ENCODE assay signal across 19 mouse cellular contexts in genomic region chr5:102105919-102106318, GRCm38 (mm10). TPM values are rescaled to one million over a fixed set of nuclear protein-coding genes. Genes with fewer than 3 reads are reported as not detected.
DNase-seq lines count a peak whose midpoint lies in the region; ATAC-seq and TF ChIP-seq lines count a peak whose summit lies in the region.
"Had no signal": no experiment of that assay in that cellular context is flagged by ENCODE, and none has a peak within 500 bp of the region (broad histone marks: within the 10 kb centered on the region; RNA-seq: fewer than 3 reads in every experiment).

No protein-coding gene starts in this region.

- WGBS in midbrain, embryonic 11.5 days = 75% methylated on average over 3 of the region's 3 CpGs
- WGBS in midbrain, embryonic 15.5 days = 57% methylated on average over 3 of the region's 3 CpGs

- H3K4me3 ChIP-seq in midbrain, embryonic 11.5 days (ENCODE audit: low read depth, low read length) = no peak overlapping the region
- H3K4me3 ChIP-seq in midbrain, embryonic 15.5 days = no peak overlapping the region
- H3K4me3 ChIP-seq: embryonic facial prominence, embryonic 10.5 days; forebrain, embryonic 13.5 days; heart, adult 2 months; heart, embryonic 15.5 days; hindbrain, embryonic 10.5 days had no signal

- no peak for TF ChIP-seq POLR2A in brain, embryonic 14.5 days (IDR thresholded peaks at IDR 0.05; ENCODE audit: borderline replicate concordance, extremely low read depth, insufficient read depth, insufficient read length, poor library complexity, severe bottlenecking)

- no peak overlapping the region for H3K4me2 ChIP-seq in midbrain, embryonic 11.5 days
- H3K4me2 ChIP-seq in midbrain, embryonic 15.5 days = no peak overlapping the region
- H3K4me2 ChIP-seq: forebrain, embryonic 13.5 days; heart, embryonic 11.5 days; heart, embryonic 15.5 days; hindbrain, embryonic 14.5 days had no signal

- TF ChIP-seq CTCF in brain, embryonic 14.5 days (IDR thresholded peaks at IDR 0.05; ENCODE audit: borderline replicate concordance, extremely low read depth, insufficient read depth, insufficient read length) = no peak

- no peaks in the 10 kb centered on the region for H3K36me3 ChIP-seq in midbrain, embryonic 11.5 days (ENCODE audit: control insufficient read depth, insufficient read depth, low read length)
- H3K36me3 ChIP-seq in midbrain, embryonic 15.5 days (replicated peaks) = no peaks in the 10 kb centered on the region
- H3K36me3 ChIP-seq: embryonic facial prominence, embryonic 10.5 days; heart, embryonic 15.5 days; hindbrain, embryonic 10.5 days had no signal

- ATAC-seq in midbrain, embryonic 11.5 days (ENCODE audit: low FRiP score) = no peak
- ATAC-seq in midbrain, embryonic 15.5 days (replicated peaks) = no peak
- ATAC-seq: forebrain, embryonic 13.5 days; forebrain, postnatal 0 days; intestine, embryonic 16.5 days had no signal

- H3K9me3 ChIP-seq in midbrain, embryonic 11.5 days (ENCODE audit: control insufficient read depth, low read length) = no peaks in the 10 kb centered on the region
- no peaks in the 10 kb centered on the region for H3K9me3 ChIP-seq in midbrain, embryonic 15.5 days
- H3K9me3 ChIP-seq: embryonic facial prominence, embryonic 10.5 days; forebrain, embryonic 13.5 days; heart, embryonic 15.5 days; hindbrain, embryonic 10.5 days had no signal

- peak; percentile 52 for DNase-seq in cerebellum, adult 11-12 months
- DNase-seq in cerebellum, adult 11 months = no peak
- DNase-seq in midbrain, embryonic 11.5 days (ENCODE audit: low spot score, missing footprints) = peak; percentile 21
- peak; percentile 38 for DNase-seq in brain, embryonic 14.5 days (ENCODE audit: low read depth)
- DNase-seq in retina, postnatal 1 day = peak; percentile 28
- DNase-seq in heart, postnatal 4 days = no peak
- DNase-seq: adrenal gland, postnatal 14 days; forebrain, postnatal 0 days; gastrocnemius, postnatal 14 days; heart, adult 2 months; heart, postnatal 14 days had no signal

- no peaks in the 10 kb centered on the region for H3K27me3 ChIP-seq in midbrain, embryonic 11.5 days (ENCODE audit: control insufficient read depth, insufficient read depth, low read length)
- H3K27me3 ChIP-seq in midbrain, embryonic 15.5 days (replicated peaks) = no peaks in the 10 kb centered on the region
- H3K27me3 ChIP-seq: forebrain, embryonic 13.5 days; heart, embryonic 15.5 days had no signal

- H3K27ac ChIP-seq in midbrain, embryonic 11.5 days (ENCODE audit: low read depth, low read length) = no peak overlapping the region
- H3K27ac ChIP-seq in midbrain, embryonic 15.5 days = no peak overlapping the region
- H3K27ac ChIP-seq: embryonic facial prominence, embryonic 10.5 days; forebrain, embryonic 13.5 days; heart, adult 2 months; heart, embryonic 15.5 days; hindbrain, embryonic 10.5 days; hindbrain, embryonic 14.5 days had no signal

- peaks cover 4% of the 10 kb centered on the region for H3K4me1 ChIP-seq in midbrain, embryonic 11.5 days (ENCODE audit: control insufficient read depth, insufficient read depth, low read length)
- peaks cover 17% of the 10 kb centered on the region for H3K4me1 ChIP-seq in midbrain, embryonic 15.5 days
- H3K4me1 ChIP-seq: heart, embryonic 15.5 days had no signal

- no peak overlapping the region for H3K9ac ChIP-seq in midbrain, embryonic 11.5 days (ENCODE audit: low read length)
- no peak overlapping the region for H3K9ac ChIP-seq in midbrain, embryonic 15.5 days
- H3K9ac ChIP-seq: forebrain, embryonic 13.5 days; forebrain, postnatal 0 days; heart, embryonic 15.5 days; hindbrain, embryonic 14.5 days had no signal

RNA-seq across cellular contexts. Expression of gene Wdfy3, which starts 36.2 kb away (rescaled TPM):
- polyA plus RNA-seq in midbrain, embryonic 11.5 days (2014; fragmentation: Nextera tagmentation; extraction: Ambion mirVana) = 24.9 and 25.9 TPM in 2 replicates
- 32.0 and 33.5 TPM in 2 replicates for polyA plus RNA-seq in midbrain, embryonic 15.5 days (2015; fragmentation: Nextera tagmentation; extraction: Ambion mirVana)
- 50.8 and 68.1 TPM in 2 replicates for polyA plus RNA-seq in brain, embryonic 14.5 days (2012; rRNA removed)
- total RNA-seq in heart, postnatal 4 days (2021) = 10 to 100 TPM; 47.0 to 48.6 TPM

Comparison
In these comparisons a context has a peak if more than half of its experiments do, and no peak if none do; other contexts are left out.
1. DNase-seq: peak in cerebellum, adult 11-12 months (single experiment), midbrain, embryonic 11.5 days (single experiment), brain, embryonic 14.5 days (single experiment) and retina, postnatal 1 day (single experiment); none in cerebellum, adult 11 months (single experiment) and heart, postnatal 4 days (single experiment).